Mouse (Mus musculus) neutrophil, adult 65 days (primary cell): ENCODE data around the gene Gm36176. TPM values are rescaled to one million over a fixed set of nuclear protein-coding genes. Genes with fewer than 3 reads are reported as not detected.

ENCODE experiments used
- total RNA-seq: library from RNA; stranded (reverse); gene quantifications from 2 replicates; pipeline ENCODE4 v1.2.4, GENCODE M21; 2023

Gene Gm36176
- not detected in 2 replicates for total RNA-seq

GRCm38 (mm10) chr10:77846503-77846902, at the start of gene Gm36176:
Gene Gm36176, plus strand, starts transcription at chr10:77846803.

GRCm38 (mm10) chr10:77798921-77799508, 47.6 kb upstream of the Gm36176 start, which contains the start of gene Gm19668:
Gene Gm19668, minus strand, starts transcription at chr10:77799133.

GRCm38 (mm10) chr10:77811743-77812142, 34.9 kb upstream of the Gm36176 start, which contains the start of gene Gm9507:
Gene Gm9507, minus strand, starts transcription at chr10:77811843.

GRCm38 (mm10) chr10:77814382-77814781, 32.2 kb upstream of the Gm36176 start, which contains the start of gene Gm2696:
Gene Gm2696, plus strand, starts transcription at chr10:77814682.

GRCm38 (mm10) chr10:77826951-77827350, 19.7 kb upstream of the Gm36176 start, which contains the start of gene Krtap10-4:
Gene Krtap10-4, minus strand, starts transcription at chr10:77827095.

GRCm38 (mm10) chr10:77835647-77836046, 11.0 kb upstream of the Gm36176 start, which contains the start of gene Krtap10-10:
Gene Krtap10-10, plus strand, starts transcription at chr10:77835947.

GRCm38 (mm10) chr10:77852559-77852958, 6.0 kb downstream of the Gm36176 start, which contains the start of gene Gm10318:
Gene Gm10318, plus strand, starts transcription at chr10:77852859.

GRCm38 (mm10) chr10:77861675-77862074, 15.1 kb downstream of the Gm36176 start, which contains the start of gene Gm3285:
Gene Gm3285, plus strand, starts transcription at chr10:77861975.

Other genes with a start within 250 kb of the Gm36176 start
- gene Sumo3, start 240.7 kb upstream of the Gm36176 start, total RNA-seq = 55.9 and 66.8 TPM in 2 replicates
- gene Gm49325, start 240.6 kb upstream of the Gm36176 start, total RNA-seq = not detected in 2 replicates
- gene Ube2g2, start 224.5 kb upstream of the Gm36176 start, total RNA-seq = 31.2 and 34.0 TPM in 2 replicates
- gene Tspear, start 160.2 kb upstream of the Gm36176 start, total RNA-seq = not detected in 2 replicates
- gene Gm19402, start 156.0 kb upstream of the Gm36176 start, total RNA-seq = not detected in 2 replicates
- gene Gm9508, start 149.6 kb upstream of the Gm36176 start, total RNA-seq = not detected in 2 replicates
- not detected in 2 replicates for gene Gm10272, start 140.2 kb upstream of the Gm36176 start, total RNA-seq
- gene Gm10024, start 135.3 kb upstream of the Gm36176 start, total RNA-seq = not detected in 2 replicates
- not detected in 2 replicates for gene Gm10142, start 131.0 kb upstream of the Gm36176 start, total RNA-seq
- gene Krtap12-1, start 126.2 kb upstream of the Gm36176 start, total RNA-seq = not detected in 2 replicates
- not detected in 2 replicates for gene Gm10100, start 120.3 kb upstream of the Gm36176 start, total RNA-seq
- not detected in 2 replicates for gene Gm18596, start 104.2 kb upstream of the Gm36176 start, total RNA-seq
- gene Gm9736, start 95.4 kb upstream of the Gm36176 start, total RNA-seq = not detected in 2 replicates
- not detected in 2 replicates for gene Gm3233, start 87.1 kb upstream of the Gm36176 start, total RNA-seq
- gene Gm3238, start 75.5 kb upstream of the Gm36176 start, total RNA-seq = not detected in 2 replicates
- gene Gm7138, start 69.9 kb upstream of the Gm36176 start, total RNA-seq = not detected in 2 replicates
- not detected in 2 replicates for gene Gm3250, start 64.3 kb upstream of the Gm36176 start, total RNA-seq
- gene Gm7137, start 58.6 kb upstream of the Gm36176 start, total RNA-seq = not detected in 2 replicates
- not detected in 2 replicates for gene Gm9639, start 51.7 kb upstream of the Gm36176 start, total RNA-seq
- gene Gm19668, start 47.7 kb upstream of the Gm36176 start, total RNA-seq = not detected in 2 replicates
- gene Gm9507, start 35.0 kb upstream of the Gm36176 start, total RNA-seq = not detected in 2 replicates
- not detected in 2 replicates for gene Gm2696, start 32.1 kb upstream of the Gm36176 start, total RNA-seq
- gene Krtap10-4, start 19.7 kb upstream of the Gm36176 start, total RNA-seq = not detected in 2 replicates
- gene Krtap10-10, start 10.9 kb upstream of the Gm36176 start, total RNA-seq = not detected in 2 replicates
- gene Gm10318, start 6.1 kb downstream of the Gm36176 start, total RNA-seq = not detected in 2 replicates
- gene Gm3285, start 15.2 kb downstream of the Gm36176 start, total RNA-seq = not detected in 2 replicates
- gene Lrrc3, start 55.7 kb downstream of the Gm36176 start, total RNA-seq = 0.39 and 1.0 TPM in 2 replicates
- 254 and 380 TPM in 2 replicates for gene Trpm2, start 123.8 kb downstream of the Gm36176 start, total RNA-seq
- gene 1810043G02Rik, start 131.7 kb downstream of the Gm36176 start, total RNA-seq = 10.6 and 12.8 TPM in 2 replicates
- gene Pfkl, start 163.3 kb downstream of the Gm36176 start, total RNA-seq = 39.7 and 51.3 TPM in 2 replicates
- gene Dnmt3l, start 195.1 kb downstream of the Gm36176 start, total RNA-seq = 2.9 and 5.2 TPM in 2 replicates
- gene Aire, start 196.8 kb downstream of the Gm36176 start, total RNA-seq = not detected in 2 replicates
- gene Icosl, start 222.5 kb downstream of the Gm36176 start, total RNA-seq = 55.4 and 64.3 TPM in 2 replicates